Mouse (Mus musculus) fibroblast of lung, adult 2 months (primary cell): ENCODE measurements around the gene Hat1.
"Not testable (repeated sequence)": the region's sequence is repeated elsewhere in the genome, so short reads cannot be mapped to it uniquely, and the experiment has no call there.

ENCODE experiments used
- DNase-seq: peaks from one replicate; pipeline ENCODE4 v3.0.0-alpha.2; 2011; ENCODE audit warnings: low read depth

Gene Hat1

GRCm38 (mm10) chr2:71388951-71389763 lies at the start of gene Hat1:
Hat1 (plus strand) TSS chr2:71388958.
- peak; percentile 89 for DNase-seq

GRCm38 (mm10) chr2:71340126-71340525 lies 48.6 kb upstream of the Hat1 start:
- no peak for DNase-seq

GRCm38 (mm10) chr2:71343884-71344640 lies 44.7 kb upstream of the Hat1 start:
- DNase-seq, result no peak

GRCm38 (mm10) chr2:71347160-71347559 lies 41.6 kb upstream of the Hat1 start:
- no peak for DNase-seq

GRCm38 (mm10) chr2:71347732-71348490 lies 40.8 kb upstream of the Hat1 start:
- no peak for DNase-seq

- no peak for DNase-seq
Observed at GRCm38 (mm10) chr2:71349511-71349910, 39.2 kb upstream of the Hat1 start.

GRCm38 (mm10) chr2:71350181-71350580 lies 38.6 kb upstream of the Hat1 start:
- no peak for DNase-seq

- DNase-seq, result no peak
Observed at GRCm38 (mm10) chr2:71350904-71351726, 37.6 kb upstream of the Hat1 start.

- DNase-seq, result no peak
Observed at GRCm38 (mm10) chr2:71351727-71351987, 37.1 kb upstream of the Hat1 start.

GRCm38 (mm10) chr2:71353306-71354054 lies 35.3 kb upstream of the Hat1 start:
- DNase-seq, result no peak

GRCm38 (mm10) chr2:71354055-71354425 lies 34.7 kb upstream of the Hat1 start:
- DNase-seq, result no peak

- no peak for DNase-seq
Observed at GRCm38 (mm10) chr2:71358347-71358746, 30.4 kb upstream of the Hat1 start.

GRCm38 (mm10) chr2:71360192-71360591 lies 28.6 kb upstream of the Hat1 start:
- DNase-seq, result no peak

- no peak for DNase-seq
Observed at GRCm38 (mm10) chr2:71366618-71367124, 22.1 kb upstream of the Hat1 start.

- peak; percentile 48 for DNase-seq
Observed at GRCm38 (mm10) chr2:71367125-71367880, 21.5 kb upstream of the Hat1 start, which contains the start of gene Slc25a12. Slc25a12 (minus strand) TSS chr2:71367749.

GRCm38 (mm10) chr2:71368086-71368485 lies 20.7 kb upstream of the Hat1 start:
- no peak for DNase-seq

- no peak for DNase-seq
Observed at GRCm38 (mm10) chr2:71371790-71372189, 17.0 kb upstream of the Hat1 start.

- DNase-seq, result not testable (repeated sequence)
Observed at GRCm38 (mm10) chr2:71372261-71372660, 16.5 kb upstream of the Hat1 start.

GRCm38 (mm10) chr2:71374275-71375155 lies 14.2 kb upstream of the Hat1 start:
- peak; percentile 49 for DNase-seq
